Mouse (Mus musculus) kidney, adult 2 months (tissue): ENCODE measurements around the gene Kcnn4.

Experiments
- CTCF ChIP-seq: fragments of 200-500 bp; conservative IDR thresholded peaks from 2 replicates; pipeline ENCODE4 v1.5.1; 2011; ENCODE audit warnings: low read depth, mild to moderate bottlenecking, control low read depth, low read length, moderate library complexity, mixed read lengths; ENCODE audit not compliant: insufficient read depth, insufficient read length
- POLR2A ChIP-seq: fragments of 200-500 bp; IDR thresholded peaks from one replicate; pipeline ENCODE4 v1.6.1; 2011; ENCODE audit warnings: low read depth, low read length, control low read depth

DNA sequence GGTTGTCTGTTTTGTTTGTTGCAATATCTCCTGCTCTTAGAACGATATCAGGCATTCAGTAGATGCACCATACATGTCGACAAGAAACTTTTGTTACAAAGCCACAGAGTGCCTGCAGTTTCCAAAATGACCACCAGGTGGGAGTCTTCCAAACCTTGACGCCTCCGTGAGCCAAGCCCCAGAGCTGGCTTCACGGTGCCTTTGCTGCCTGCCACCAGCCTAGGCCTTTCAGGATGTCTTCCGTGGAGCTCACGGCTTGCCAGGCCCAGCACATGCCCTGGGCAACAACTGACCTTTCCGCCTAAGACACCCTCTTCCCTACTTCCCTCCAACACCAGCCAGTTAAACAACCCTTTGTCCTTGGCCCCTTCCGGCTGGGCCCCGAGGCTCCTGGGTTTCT, 5.2 kb upstream of the Kcnn4 start:
- TF ChIP-seq CTCF (peak; percentile 77), POLR2A (no peak)
